Mouse (Mus musculus): Measurements from ENCODE around the gene Lyrm7.

DNA sequence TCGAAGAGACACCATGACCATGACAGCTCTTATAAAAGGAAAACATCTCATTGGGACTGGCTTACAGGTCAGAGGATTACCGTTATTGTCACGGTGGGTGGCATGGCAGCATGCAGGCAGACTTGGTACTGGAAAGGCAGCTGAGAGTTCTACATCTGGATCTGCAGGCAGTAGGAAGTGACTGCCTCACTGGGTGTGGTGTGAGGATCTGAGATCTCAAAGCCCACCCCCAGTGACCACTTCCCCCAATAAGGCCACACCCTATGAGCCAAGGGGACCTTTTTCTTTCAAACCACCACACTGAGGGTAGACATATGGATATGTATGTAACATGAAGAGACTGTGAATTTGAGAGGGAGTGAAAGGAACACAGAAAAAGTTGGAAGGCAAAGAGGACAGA is 66.0 kb downstream of the Lyrm7 start:
- TF ChIP-seq CTCF (IDR thresholded peaks at IDR 0.05; ENCODE audit: borderline replicate concordance, control insufficient read depth, extremely low read depth, insufficient read depth, low read length, poor library complexity) (no peak), POLR2A (IDR thresholded peaks at IDR 0.05; ENCODE audit: control insufficient read depth, extremely low read depth, insufficient read depth, low read length, poor library complexity) (no peak)
